Mouse (Mus musculus) gastrocnemius, postnatal 4 days (tissue): Measurements from ENCODE around the gene D130043K22Rik. TPM values are rescaled to one million over a fixed set of nuclear protein-coding genes. Genes with fewer than 3 reads are reported as not detected.

ENCODE experiments used
- DNase-seq, 2 experiments: peaks; one replicate each; pipeline ENCODE4 v3.0.0; 2021 to 2022; ENCODE audit warnings: low spot score in 2 of 2, mixed read lengths in 2 of 2
- total RNA-seq, 2 experiments: library from RNA; stranded (reverse); gene quantifications; 2 replicates each; pipeline ENCODE4 v1.2.3; 2021

D130043K22Rik gene
- total RNA-seq, 2 experiments from 2014 or later = not detected

DNA sequence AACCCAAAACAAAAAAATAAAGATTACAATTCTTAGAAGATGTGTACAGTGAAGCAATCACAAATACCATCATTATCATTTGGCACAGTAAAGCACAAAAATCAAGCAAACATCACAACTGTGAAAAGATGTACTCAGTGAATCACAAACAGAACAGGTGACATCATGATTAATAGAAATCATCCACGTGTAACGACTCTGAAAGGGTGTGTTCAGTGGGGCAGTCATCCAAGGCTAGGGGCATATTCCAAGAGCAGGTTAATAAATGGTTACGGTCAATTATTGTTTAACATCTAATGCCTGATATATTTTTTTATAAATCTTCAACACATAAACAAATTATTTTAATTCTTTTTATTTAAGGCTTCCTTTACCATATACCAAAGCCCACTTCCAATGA is 47.6 kb downstream of the D130043K22Rik start:
- no peak for DNase-seq

- DNase-seq = no peak
Measured at GRCm38 (mm10) chr13:24893880-24894279, 48.9 kb downstream of the D130043K22Rik start.

GRCm38 (mm10) chr13:24901916-24902315 is 57.0 kb downstream of the D130043K22Rik start:
- DNase-seq = no peak

DNA sequence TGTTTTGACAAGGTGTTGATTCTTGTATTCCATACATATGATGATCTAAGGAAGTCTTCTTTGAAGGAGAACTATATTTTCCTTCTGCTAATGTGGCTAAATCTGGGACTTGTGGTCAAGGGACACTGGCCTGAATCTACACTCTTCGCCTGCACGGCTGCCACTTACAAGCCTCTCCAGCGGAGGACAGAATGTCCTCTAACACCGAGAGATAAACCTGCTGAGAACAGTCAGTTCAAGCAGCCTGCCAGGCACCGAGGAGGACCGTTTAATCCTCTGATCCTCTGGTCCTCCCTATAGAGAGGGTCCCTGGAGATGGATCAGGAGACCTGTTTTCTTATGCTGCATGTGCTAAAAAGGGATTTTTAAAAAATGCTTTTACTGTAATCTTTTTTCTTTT is 58.5 kb downstream of the D130043K22Rik start:
- DNase-seq = no peak

DNA sequence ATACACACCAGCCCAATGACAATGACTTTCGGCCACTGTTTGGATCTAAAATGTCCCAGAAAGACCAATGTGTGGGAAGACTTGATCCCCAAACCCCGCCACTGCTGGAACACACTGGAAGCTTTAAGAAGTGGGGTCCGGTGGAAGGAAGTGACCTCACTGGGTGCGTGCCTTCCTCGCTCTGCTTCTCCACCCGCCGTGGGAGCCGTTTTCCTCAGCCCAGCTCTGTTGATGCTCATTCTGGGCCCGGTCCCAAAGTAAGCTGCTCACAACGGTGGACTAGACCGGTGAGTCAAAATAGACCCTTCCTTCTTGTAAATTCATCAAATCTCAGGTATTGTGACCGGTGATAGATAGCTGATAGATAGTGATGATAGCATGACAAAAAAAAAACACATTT is 60.5 kb downstream of the D130043K22Rik start:
- no peak for DNase-seq

DNA sequence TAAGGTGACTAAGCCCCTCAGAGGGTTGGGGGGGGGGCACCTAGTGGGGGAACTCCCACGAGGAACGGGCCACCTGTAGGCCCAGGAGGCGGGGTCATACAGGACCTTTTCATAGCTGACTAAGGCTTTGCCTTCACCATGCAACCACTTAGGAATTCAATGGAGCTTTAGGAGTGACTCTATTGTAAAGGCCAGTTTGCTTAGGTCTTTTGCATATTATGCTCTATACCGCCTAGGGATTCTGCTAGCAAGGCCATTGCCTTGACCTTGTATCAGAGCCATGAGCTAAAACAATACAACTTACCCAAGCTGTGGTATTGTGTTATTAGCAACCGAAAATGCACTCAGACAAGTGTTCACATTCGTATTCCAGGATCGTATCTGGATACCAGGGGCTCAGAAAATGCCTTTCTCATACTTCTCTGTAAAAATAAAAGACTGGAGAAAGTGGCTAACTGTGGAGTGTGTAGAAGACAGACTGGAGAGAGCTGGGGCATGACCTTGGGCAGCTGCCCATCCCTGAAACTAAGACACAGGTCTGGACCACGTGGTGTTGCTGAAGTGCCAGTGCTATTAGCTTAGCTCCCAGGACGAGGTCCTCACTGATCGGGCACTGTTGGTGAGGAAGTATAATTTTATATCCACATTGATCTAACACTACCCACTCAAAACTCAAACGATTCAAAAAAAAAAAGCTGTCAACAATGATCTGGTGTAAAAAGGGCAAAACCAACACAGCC is 62.1 kb downstream of the D130043K22Rik start:
- DNase-seq = no peak

- DNase-seq = no peak
Measured at GRCm38 (mm10) chr13:24909112-24909511, 64.2 kb downstream of the D130043K22Rik start.

DNA sequence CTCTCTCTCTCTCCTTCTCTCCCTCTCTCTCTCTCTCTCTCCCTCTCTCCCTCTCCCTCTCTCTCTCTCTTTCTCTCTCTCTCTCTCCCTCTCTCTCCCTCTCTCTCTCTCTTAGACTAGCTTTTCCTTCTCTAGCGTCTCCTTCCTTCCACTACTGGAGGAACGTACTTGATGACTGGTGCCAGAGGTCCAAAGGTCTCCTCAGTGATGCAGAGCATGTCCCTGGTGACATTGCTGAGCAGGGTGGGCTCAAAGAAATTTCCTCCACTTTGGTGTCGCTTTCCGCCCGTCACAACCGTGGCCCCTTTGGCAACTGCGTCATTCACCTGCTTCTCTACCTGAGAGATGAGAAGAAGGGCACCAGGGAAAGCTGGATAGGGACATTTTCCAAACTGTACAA is 68.6 kb downstream of the D130043K22Rik start:
- DNase-seq = no peak

DNA sequence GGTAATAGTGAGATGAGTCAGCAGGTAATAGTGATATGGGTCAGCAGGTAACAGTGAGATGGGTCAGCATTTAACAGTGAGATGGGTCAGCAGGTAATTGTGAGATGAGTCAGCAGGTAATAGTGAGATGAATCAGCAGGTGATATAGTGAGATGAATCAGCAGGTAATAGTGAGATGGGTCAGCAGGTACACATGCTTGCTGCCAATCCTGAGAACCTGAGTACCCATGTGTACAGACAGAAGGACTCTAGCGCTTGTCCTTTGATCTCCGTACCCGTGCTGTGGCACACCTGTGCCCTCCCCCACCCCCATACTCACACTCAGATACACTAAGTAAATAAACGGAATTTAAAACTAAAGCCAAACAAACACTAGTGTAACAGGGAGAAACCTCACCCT is 70.0 kb downstream of the D130043K22Rik start:
- DNase-seq = no peak

GRCm38 (mm10) chr13:24915831-24916230 is 70.9 kb downstream of the D130043K22Rik start:
- no peak for DNase-seq

- DNase-seq = peak in 1 of 2 experiments; percentile 36
Measured at GRCm38 (mm10) chr13:24920333-24920977, 75.5 kb downstream of the D130043K22Rik start.

GRCm38 (mm10) chr13:24921281-24921680 is 76.3 kb downstream of the D130043K22Rik start:
- DNase-seq = no peak

- DNase-seq = no peak
Measured at GRCm38 (mm10) chr13:24923991-24924390, 79.1 kb downstream of the D130043K22Rik start.

- no peak for DNase-seq
Measured at GRCm38 (mm10) chr13:24930591-24930990, 85.7 kb downstream of the D130043K22Rik start.

- no peak for DNase-seq
Measured at GRCm38 (mm10) chr13:24933199-24933598, 88.3 kb downstream of the D130043K22Rik start.

DNA sequence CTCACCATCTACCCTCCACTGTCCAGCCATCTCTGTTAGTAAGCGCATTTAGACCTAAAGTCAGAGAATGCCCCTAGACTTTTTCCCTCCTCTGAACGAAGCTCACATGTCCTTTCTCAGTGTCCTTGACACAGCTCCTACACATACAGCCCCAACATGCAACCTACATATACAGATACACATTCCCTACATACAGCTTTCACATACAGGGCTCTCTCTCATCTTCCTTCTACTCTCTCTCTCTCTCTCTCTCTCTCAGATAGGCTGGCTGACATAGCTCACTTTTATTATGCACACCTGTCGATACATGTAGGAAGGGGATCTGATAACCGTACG is 91.8 kb downstream of the D130043K22Rik start:
- DNase-seq = no peak

GRCm38 (mm10) chr13:24937108-24937838 is 92.3 kb downstream of the D130043K22Rik start, which contains the start of gene Aldh5a1:
Gene Aldh5a1, minus strand, starts transcription at chr13:24937661.
- peak; percentile 68 to 77 for DNase-seq

DNA sequence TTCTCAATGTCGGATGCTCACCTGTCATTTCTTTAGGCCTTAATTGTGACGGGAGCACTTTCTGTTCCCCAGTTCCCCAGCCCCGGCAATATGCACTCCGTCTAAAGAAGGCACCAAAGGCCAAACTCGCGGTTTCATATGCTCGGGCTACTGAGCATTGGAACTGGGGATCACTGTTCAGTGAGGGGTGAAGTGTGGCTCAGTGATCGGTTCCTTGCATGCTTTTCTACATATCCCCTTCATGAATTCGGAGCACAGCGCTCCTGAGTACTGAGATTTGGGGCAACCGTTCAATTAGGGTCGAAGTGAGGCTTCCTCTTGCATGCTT is 92.9 kb downstream of the D130043K22Rik start:
- DNase-seq = no peak

DNA sequence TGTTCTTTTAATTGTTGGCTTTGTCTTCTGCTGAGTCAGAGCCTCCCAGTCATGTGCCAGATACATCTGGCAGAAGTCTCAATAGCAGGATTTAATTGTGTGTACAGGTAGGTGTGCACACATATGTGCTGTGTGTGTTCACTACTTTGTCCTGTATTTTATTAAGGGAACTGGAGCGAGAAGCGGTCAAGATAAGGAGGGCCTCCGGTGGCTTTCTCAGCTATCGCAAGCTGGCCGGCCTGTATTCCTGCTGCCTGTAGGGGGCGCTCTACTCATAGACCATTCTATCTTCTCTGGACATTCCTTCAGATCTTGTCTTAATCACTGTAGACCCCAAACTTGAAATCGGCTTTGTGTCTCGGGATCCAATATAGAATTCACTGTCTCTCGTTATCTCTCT is 93.7 kb downstream of the D130043K22Rik start:
- DNase-seq = peak; percentile 40 to 71

GRCm38 (mm10) chr13:24939472-24939871 is 94.5 kb downstream of the D130043K22Rik start:
- no peak for DNase-seq

- no peak for DNase-seq
Measured at GRCm38 (mm10) chr13:24942512-24943282, 97.8 kb downstream of the D130043K22Rik start, which contains the start of gene Gpld1. Gene Gpld1, plus strand, starts transcription at chr13:24943152.
